Mouse (Mus musculus) ZHBTc4 (cell line): ENCODE results near the gene Dnmt3l.
"Not testable (repeated sequence)": the region's sequence is repeated elsewhere in the genome, so short reads cannot be mapped to it uniquely, and the experiment has no call there.

Source experiments
- DNase-seq: peaks from one replicate; pipeline ENCODE4 v3.0.0-alpha.2; 2011; ENCODE audit warnings: low read depth, low spot score

The Dnmt3l gene

GRCm38 (mm10) chr10:78041647-78042046 lies at the start of gene Dnmt3l:
Gene Dnmt3l, plus strand, starts transcription at chr10:78041947.
- no peak for DNase-seq

GRCm38 (mm10) chr10:77995639-77996038 lies 46.1 kb upstream of the Dnmt3l start:
- no peak for DNase-seq

DNA sequence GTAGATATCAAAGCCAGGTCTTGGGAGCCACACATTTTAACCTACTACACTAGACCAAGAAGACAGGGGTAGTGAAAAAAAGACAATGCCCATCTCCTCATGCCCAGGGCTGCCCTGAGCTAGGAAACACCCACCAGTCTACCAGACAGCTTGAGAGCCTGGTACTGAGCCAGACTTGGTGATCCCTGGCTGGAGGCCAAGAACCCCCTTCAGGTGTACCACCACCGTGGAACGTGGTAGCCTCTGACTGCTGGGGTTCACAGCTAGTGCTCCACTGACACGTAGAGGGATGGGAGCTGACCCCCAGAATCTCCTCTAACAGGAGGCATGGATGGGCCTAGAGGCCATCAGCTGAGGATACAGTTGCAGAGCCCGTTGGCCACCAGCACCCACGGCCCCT lies 41.5 kb upstream of the Dnmt3l start:
- no peak for DNase-seq

DNA sequence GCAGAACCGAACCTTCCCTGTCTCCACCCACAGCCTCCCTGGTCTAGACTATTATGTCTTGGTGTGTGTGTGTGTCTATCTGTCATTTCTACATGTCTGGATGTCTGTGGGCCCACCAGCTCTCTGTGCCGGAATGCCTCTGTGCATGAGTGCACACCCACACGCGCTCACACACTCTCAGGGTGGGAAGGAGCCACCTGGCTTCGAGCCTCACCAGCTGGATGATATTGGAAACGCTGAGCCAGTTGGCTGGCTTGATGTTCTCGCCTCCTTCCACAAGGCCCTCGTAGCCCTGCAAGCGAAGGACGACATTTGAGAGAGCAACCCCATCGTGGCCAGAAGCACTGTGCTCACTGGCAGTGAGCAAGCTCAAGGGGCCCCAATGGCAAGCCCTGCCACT lies 40.0 kb upstream of the Dnmt3l start:
- no peak for DNase-seq

GRCm38 (mm10) chr10:78002316-78002715 lies 39.4 kb upstream of the Dnmt3l start:
- DNase-seq, result no peak

GRCm38 (mm10) chr10:78004479-78005100 lies 37.2 kb upstream of the Dnmt3l start:
- no peak for DNase-seq

- no peak for DNase-seq
Observed at GRCm38 (mm10) chr10:78005791-78006438, 35.8 kb upstream of the Dnmt3l start.

DNA sequence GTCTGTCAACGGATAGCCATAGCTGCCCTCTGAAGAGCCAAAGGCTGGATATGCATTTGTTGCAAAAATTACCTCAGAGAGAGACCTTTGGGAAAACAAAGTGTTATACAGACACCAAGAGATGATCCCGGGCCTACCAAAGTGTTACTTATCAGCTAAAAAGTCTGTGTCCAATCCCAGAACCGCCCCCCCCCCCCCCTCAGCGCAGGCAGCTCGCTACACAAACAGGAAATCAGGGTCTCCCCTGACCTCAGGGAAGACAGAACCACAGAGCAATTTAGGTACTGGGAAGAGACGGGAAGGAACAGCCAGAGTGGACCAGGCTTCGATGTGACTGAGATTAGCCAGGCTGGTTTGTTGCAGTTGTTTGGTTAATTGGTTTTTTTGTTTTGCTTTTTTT lies 34.5 kb upstream of the Dnmt3l start:
- DNase-seq, result no peak

DNA sequence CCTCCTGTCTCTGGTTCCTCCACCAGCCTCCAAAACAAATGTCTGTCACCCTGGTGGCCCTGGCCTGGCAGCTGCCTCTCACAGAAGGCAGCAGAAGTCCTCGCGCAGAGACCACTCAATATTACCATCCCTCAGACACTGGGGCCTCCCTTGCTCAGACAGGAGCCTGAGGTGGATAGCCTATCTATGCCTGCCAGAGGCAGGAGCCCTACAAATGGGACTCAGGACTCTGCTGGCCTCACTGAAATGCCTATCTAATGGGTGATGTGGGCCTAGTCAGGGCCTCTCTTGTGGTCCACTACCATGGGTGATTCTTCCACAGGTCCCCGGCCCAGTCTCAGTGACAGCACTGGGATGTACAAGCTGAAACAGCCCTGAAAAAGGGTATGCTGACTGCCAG lies 33.6 kb upstream of the Dnmt3l start:
- no peak for DNase-seq

DNA sequence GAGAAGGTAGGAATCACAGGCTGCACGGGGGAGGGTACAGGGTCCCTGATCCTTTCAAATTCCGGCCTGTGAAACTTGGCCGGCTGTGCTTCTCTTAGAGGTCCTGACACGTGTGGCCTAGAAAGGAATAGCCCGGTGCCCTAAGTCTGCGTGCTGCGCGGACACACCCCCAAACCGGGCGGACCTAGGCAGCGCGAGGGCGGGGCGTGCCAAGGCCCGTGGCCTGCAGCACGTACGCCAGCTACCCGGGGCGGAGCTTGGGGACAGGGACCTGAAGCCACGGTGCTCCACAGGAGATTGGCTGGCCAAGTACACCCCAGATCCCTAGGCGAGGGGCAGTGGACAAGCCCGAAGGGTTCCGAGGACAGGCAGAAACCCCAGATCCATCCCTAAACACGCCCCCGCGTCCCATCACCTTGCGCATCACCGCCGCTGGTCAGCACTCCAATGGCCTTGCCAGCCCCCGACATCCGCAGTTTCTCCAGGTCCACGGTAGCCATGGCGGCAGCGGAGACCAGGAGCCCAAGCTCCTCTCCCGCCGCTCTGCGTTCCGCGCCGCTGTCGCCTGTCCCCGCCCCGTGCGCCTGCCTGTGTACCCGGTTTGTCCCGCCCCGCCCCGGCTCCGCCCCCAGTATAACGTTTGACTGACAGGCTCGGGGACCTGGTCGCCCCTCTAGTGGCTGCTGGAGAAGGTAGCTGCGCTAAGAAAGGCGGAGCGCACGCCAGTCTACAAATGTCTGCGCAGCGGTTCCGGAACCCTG lies 32.4 kb upstream of the Dnmt3l start:
- DNase-seq, result peak; percentile 99

- DNase-seq, result peak; percentile 90
Observed at GRCm38 (mm10) chr10:78009945-78010293, 31.8 kb upstream of the Dnmt3l start, which contains the start of gene Pfkl. Gene Pfkl, minus strand, starts transcription at chr10:78010083.

- DNase-seq, result peak; percentile 23
Observed at GRCm38 (mm10) chr10:78010335-78010734, 31.4 kb upstream of the Dnmt3l start.

DNA sequence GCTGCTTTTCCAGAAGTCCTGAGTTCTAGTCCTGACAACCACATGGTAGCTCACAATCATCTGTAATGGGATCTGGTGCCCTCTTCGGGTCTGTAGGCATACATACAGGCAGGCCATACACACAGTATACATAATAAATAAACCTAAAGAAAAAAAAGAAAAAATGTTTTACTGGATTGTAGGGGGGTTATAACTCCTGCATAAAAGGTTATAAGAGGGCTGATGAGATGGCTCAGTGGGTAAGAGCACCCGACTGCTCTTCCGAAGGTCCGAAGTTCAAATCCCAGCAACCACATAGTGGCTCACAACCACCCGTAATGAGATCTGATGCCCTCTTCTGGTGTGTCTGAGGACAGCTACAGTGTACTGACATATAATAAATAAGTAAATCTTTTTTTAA lies 30.6 kb upstream of the Dnmt3l start:
- not testable (repeated sequence) for DNase-seq

DNA sequence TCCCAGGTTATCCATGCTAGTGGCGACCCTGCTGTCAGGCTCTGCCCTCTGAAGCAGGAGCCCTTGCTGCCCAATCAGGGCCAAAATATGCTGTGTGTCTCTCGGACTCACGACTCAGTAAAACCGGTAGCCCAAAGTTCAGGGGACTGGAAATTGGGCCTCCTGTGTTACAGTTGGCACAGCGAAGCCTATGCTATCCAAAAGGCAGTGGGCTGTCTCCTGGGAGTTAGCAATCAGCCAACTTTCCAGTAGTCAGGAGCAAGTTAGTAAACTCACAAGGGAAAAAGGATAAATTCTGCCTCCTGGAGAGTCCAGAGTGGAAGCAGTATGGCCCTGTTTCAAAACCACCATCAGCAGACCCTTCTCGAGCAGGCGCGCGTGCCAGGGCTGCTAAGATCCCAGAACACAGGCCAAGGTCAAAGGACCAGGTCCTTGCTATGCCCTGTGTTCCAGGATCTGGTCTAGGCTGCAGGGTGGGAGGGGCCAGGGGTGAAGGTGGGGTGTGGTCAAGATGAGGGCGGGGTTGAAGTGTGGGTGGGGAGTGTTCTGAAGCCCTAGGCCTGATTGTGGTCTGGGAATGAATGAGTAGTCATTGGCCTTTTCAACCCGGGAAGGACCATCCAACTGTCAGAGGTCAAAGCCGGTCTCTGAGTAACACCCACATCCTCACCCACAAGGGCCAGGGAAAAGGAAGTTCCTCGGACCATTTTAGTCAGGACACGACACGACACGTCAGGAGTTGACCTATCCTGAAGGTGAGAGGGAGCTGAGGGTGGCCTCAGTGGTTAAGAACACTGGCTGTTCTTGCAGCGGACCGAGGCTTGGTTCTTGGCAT lies 28.9 kb upstream of the Dnmt3l start:
- DNase-seq, result peak; percentile 86

DNA sequence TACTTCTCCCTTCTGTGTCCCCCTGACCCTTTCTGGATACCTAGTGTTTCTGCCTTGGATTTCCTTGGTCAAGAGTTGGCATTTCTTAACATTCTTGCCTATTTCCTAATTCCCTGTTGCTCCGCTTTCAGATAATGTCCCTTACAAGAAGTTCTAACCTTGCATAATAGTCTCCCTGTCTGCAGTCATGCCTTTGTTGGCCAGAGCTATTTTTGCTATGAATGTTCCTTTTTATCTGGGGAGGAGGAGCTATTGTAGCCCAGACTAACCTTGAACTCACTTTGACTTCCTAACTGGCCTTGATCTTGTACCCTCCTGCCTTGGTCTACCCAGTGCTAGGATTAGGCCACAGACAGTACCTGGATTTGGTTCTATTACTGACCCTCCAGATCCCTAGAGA lies 26.3 kb upstream of the Dnmt3l start:
- DNase-seq, result no peak

DNA sequence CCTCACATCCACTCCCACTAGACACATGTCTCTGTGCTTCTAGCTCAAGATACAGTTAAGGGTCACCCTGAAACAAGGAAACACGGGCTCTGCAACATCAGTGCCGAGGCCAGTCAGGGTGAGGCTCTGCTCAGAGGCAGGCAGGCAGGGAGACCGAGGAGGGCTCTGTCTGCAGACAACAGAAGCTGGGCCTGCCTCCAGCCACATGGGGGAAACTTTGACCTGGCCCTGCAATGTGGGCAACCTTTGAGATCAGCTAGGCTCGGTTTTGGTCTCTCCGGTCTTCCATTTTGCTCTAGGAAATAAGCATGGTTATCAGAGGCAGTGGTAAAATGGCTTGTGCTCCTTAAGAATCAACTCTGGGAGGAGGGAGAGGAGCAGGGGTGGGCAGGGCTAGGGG lies 25.4 kb upstream of the Dnmt3l start:
- no peak for DNase-seq

DNA sequence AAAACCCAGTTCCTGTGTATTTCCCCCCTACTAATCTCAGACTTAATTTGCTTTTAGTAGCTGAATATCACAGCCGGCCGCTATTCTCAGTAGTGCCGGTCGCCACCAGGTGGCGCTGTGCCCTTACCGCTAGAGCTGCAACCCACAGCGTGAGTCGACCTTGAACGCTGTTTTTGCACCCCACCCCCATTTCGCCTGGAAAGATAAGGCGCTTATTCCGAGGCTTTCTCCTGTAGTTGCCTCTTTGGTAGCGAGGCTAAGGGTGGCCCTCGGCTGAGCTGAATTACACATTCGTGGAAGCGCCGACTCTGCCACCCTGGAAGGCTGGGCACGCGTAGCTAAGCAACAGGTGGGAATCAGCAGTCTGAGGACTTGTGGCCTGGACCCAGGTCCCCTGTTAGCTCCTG lies 22.9 kb upstream of the Dnmt3l start:
- peak; percentile 86 for DNase-seq

DNA sequence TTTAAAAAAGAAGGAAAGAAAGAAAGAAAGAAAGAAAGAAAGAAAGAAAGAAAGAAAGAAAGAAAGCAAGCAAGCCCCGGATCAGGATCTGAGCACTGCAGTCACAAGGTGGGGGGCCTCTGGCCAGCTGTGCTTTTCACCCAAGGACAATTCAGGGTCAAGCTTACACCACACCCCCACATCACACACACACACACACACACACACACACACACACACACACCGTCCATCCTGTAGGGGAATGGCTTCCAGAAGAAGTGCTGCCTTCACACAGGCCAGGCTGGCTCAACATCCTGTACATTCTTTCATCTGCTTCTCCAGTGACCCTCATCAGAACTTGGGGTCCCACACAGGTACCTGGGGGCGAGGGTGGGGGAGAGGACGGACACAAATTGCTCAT lies 22.5 kb upstream of the Dnmt3l start:
- no peak for DNase-seq

DNA sequence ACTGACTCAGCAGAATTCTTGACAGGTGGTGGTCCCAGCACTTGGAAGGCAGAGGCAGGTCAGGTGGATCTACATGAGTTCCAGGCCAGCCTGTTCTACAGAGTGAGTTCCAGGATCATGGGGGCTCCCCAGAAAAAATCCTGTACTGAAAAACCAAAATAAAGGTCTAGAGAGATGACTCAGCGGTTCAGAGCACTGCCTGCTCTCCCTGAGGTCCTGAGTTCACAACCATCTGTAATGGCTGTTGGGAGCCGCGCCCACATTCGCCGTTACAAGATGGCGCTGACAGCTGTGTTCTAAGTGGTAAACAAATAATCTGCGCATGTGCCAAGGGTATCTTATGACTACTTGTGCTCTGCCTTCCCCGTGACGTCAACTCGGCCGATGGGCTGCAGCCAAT lies 21.8 kb upstream of the Dnmt3l start:
- not testable (repeated sequence) for DNase-seq

DNA sequence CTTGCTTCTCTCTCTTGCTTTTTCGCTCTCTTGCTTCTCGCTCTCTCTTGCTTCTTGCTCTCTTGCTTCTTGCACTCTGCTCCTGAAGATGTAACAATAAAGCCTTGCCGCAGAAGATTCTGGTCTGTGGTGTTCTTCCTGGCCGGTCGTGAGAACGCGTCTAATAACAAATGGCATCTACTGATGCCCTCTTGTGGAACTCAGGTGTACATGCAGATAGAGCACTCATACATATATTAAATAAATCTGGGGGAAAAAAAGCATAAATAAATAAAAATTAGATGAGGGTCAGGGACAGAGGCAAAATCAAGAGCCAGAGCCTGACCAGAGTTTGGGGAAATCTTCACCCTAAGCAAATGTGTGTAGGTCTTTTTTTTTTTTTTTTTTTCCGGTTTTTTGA lies 16.3 kb upstream of the Dnmt3l start:
- not testable (repeated sequence) for DNase-seq

DNA sequence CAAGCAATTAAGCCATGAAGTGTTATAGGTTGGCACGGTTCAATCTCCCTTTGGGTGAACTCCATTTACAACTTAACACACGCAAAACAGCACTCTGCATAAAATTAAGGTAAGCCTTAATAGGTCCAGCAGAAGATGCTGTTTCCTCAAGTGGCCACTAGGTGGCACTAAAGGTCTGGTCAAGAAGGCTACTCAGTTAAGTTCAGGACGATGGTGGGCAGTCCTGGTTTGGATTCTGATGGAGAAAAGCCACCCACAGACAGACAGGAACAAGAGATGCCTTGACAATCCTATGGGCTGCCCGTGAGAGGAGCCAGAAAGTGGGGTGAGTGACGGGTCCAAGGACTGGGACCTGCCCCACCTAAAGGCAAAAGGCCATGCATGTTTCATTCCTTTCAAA lies 13.6 kb upstream of the Dnmt3l start:
- DNase-seq, result peak; percentile 89

GRCm38 (mm10) chr10:78029080-78029479 lies 12.7 kb upstream of the Dnmt3l start:
- DNase-seq, result no peak
